Mouse (Mus musculus): ENCODE results near the gene Vmn2r70.

Gene Vmn2r70

DNA sequence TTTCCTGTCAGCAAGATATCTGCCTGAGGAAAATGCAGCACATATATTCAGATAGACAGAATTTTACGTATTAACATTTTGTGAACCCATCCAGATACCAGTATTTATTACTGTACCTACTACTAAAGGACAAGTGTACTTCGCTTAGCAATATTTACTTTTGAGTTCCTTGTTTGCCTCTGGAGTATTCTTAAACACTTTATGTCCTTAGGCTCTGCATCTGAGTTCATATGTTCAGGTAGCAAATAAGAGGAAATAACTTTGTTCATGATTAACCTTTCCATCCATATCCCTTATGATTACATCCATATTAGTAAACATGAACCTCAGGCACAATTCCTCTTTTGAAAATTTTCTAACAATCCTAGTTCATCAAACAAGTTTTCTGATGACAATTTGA is at the start of gene Vmn2r70:
Gene Vmn2r70, minus strand, starts transcription at position 101 of the 400 bp plus-strand sequence.
- DNase-seq: no peak

DNA sequence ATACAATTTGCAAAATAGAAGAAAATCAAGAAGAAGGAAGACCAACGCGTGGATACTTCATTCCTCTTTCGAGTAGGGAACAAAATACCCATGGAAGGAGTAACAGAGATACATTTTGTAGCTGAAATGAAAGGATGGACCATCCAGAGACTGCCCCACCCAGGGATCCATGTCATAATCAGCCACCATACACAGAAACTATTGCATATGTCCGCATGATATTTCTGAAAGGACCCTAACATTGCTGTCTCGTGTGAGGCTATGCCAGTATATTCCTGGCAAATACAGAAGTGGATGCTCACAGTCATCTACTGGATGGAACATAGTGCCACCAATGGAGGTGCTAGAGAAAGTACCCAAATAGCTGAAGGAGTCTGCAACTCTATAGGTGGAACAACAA is 6.2 kb downstream of the Vmn2r70 start, which contains the start of gene Vmn2r71:
Gene Vmn2r71, plus strand, starts transcription at position 301 of the 400 bp plus-strand sequence.
- no peak for DNase-seq

DNA sequence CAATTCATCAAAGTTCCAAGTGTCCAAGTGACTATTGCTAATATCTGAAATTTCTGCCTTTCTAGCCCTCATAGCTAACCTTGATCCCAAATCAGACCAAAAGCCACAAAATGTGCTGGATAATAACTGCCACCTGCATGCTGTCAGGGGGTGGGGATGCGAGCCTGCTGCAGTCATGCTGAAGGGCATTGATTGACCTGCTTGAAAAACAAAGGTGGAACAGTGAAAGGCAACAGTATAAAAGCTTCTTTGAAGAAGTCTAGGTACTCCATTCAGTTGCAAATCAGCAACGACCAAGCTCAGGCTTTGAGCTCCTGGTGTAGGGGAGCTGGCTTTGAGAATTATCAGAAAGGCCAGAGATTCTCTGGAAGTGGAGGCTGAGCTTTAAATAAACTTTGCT is 25.9 kb downstream of the Vmn2r70 start:
- DNase-seq: no peak

DNA sequence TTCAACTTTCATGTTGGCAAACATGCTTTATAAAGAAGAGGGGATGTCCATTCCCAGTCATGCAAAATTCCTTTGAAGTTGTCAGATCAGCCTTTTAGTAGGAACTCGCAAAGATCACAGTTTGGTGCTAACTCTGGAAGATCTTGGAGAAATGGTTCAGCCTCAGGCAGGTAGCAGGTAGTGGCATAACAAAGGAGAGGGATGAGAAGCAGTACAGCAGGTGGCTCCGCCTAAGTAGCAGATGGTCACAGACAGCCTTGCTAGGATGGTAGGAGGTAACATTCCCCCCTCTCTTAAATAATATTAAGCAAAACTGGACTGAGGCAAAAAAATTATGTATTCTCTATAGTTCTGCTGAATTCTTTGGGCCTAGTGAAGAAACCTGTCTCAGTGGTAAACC is 26.9 kb downstream of the Vmn2r70 start:
- DNase-seq: no peak

Measured in cerebellum, postnatal 25 days (tissue).